Mouse (Mus musculus) ES-Bruce4 (cell line): ENCODE measurements around the gene Gtf2f2. TPM values are rescaled to one million over a fixed set of nuclear protein-coding genes. Genes with fewer than 3 reads are reported as not detected.

ENCODE experiments used
- H3K27ac ChIP-seq: 2 replicates; pipeline ENCODE4 v1.5.1; 2012; ENCODE audit warnings: low read length, inconsistent platforms; ENCODE audit not compliant: insufficient read depth
- H3K27me3 ChIP-seq: 2 replicates; pipeline ENCODE4 v1.6.1; 2012; ENCODE audit warnings: mild to moderate bottlenecking, low read length, inconsistent platforms; ENCODE audit not compliant: control insufficient read depth, poor library complexity, insufficient read depth, severe bottlenecking
- H3K36me3 ChIP-seq: 2 replicates; pipeline ENCODE4 v1.6.1; 2012; ENCODE audit warnings: inconsistent platforms, mild to moderate bottlenecking, low read length, moderate library complexity; ENCODE audit not compliant: control insufficient read depth, poor library complexity, insufficient read depth, severe bottlenecking
- H3K4me1 ChIP-seq: one replicate; pipeline ENCODE4 v1.8.1; 2011; ENCODE audit warnings: low read length; ENCODE audit not compliant: control insufficient read depth, insufficient read depth
- H3K4me3 ChIP-seq: 2 replicates; pipeline ENCODE4 v1.5.1; 2011; ENCODE audit warnings: low read depth, mild to moderate bottlenecking, low read length
- H3K9ac ChIP-seq: 2 replicates; pipeline ENCODE4 v1.6.1; 2012; ENCODE audit warnings: low read depth, mild to moderate bottlenecking, inconsistent platforms; ENCODE audit not compliant: poor library complexity, severe bottlenecking
- H3K9me3 ChIP-seq: replicated peaks from 2 replicates; pipeline ENCODE4 v1.6.1; 2012; ENCODE audit warnings: mild to moderate bottlenecking, low read length, inconsistent platforms; ENCODE audit not compliant: control insufficient read depth, poor library complexity, insufficient read depth, severe bottlenecking
- CTCF ChIP-seq: IDR thresholded peaks from one replicate; pipeline ENCODE4 v1.8.1; 2011; ENCODE audit warnings: low read depth, low read length
- EP300 ChIP-seq: IDR thresholded peaks from 2 replicates; pipeline ENCODE4 v1.6.1; 2011; ENCODE audit warnings: low read depth, low read length; ENCODE audit not compliant: insufficient read depth
- POLR2A ChIP-seq: IDR thresholded peaks from one replicate; pipeline ENCODE4 v1.8.1; 2011; ENCODE audit warnings: low read length; ENCODE audit not compliant: insufficient read depth
- polyA plus RNA-seq: library from polyadenylated mRNA; stranded (reverse); fragments of >200 nt; gene quantifications from 2 replicates; pipeline ENCODE4 v1.2.4, GENCODE M21; 2011; ENCODE audit warnings: low read depth; ENCODE audit not compliant: missing spikeins, insufficient read depth, insufficient read length

Gtf2f2 gene
- polyA plus RNA-seq, 1 experiment = 53.3 TPM

- H3K27ac ChIP-seq = no peak overlapping the region
- no peaks in the 10 kb centered on the region for H3K36me3 ChIP-seq
- no peaks in the 10 kb centered on the region for H3K27me3 ChIP-seq
- H3K9ac ChIP-seq = no peak overlapping the region
- H3K4me3 ChIP-seq = no peak overlapping the region
- H3K9me3 ChIP-seq = no peaks in the 10 kb centered on the region
- no peaks in the 10 kb centered on the region for H3K4me1 ChIP-seq
- no peak for TF ChIP-seq POLR2A
- TF ChIP-seq CTCF = no peak
- no peak for TF ChIP-seq EP300
These were observed 10.5 kb upstream of the Gtf2f2 start for GRCm38 (mm10) chr14:76020927-76021719.

DNA sequence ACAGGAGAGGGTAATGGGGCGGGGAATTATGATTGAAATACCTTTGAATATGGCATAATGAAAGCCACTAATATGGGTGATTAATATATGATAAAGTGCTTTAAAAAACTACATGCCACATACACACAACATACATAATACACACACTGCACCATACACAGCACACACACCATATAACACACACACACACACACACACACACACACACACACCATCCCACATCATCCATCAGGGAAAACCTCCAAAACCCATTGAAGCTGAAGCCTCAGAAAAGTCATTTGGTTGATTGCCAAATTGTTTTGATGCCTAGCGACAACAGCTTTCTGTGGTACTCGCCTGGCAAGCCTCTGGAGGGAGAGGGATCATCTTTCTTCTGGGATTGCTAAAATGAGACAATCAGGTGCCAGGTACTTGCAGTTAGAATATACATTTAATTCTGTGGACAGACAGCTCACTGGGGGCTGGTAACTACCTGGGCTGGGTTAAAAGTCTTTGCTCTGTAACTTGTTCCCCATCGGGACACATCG, 9.7 kb upstream of the Gtf2f2 start:
- Histone ChIP-seq H3K9me3 (no peaks in the 10 kb centered on the region), H3K27ac (no peak overlapping the region), H3K9ac (no peak overlapping the region), H3K36me3 (no peaks in the 10 kb centered on the region), H3K4me3 (no peak overlapping the region), H3K27me3 (no peaks in the 10 kb centered on the region), H3K4me1 (no peaks in the 10 kb centered on the region)
- TF ChIP-seq CTCF (no peak), EP300 (no peak), POLR2A (no peak)

DNA sequence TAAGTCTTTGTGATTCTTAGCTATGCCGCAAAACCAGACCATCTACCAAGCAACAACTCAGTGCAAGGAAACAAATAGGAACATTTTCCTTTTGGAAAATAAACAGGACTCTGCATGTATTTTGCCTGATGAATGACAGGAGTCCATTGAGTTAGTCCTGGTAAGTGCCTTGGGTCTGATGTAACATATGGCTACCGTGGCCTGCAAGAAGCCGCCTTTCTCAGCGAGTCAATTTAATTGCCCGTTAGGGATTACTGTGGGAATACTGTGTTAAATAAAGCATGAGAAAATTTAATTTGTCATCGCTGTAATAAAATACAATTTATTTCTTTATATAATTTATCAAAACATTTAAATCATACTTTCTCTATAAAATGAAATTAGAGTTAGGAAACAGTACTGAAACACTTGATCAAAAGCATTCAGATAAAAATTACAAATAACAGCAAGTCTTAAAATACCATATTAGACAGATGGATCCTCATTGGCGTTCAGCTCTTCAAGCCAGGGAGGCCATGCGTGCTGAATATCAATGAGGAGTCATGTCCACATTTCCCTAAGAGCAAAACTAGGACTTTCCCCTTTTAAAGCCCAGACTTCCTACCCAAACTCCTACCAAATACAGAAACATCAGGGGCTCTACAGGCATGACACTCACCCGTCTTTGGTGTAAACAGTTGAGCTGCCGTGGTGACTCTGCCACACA, 7.3 kb upstream of the Gtf2f2 start:
- H3K9ac ChIP-seq = no peak overlapping the region
- H3K4me3 ChIP-seq = no peak overlapping the region
- H3K36me3 ChIP-seq = no peaks in the 10 kb centered on the region
- no peak overlapping the region for H3K27ac ChIP-seq
- no peaks in the 10 kb centered on the region for H3K4me1 ChIP-seq
- H3K27me3 ChIP-seq = no peaks in the 10 kb centered on the region
- TF ChIP-seq CTCF (no peak), EP300 (no peak), POLR2A (no peak)
- H3K9me3 ChIP-seq = no peaks in the 10 kb centered on the region; the same call in 1 of the 2 replicates

GRCm38 (mm10) chr14:76014331-76014730, 3.7 kb upstream of the Gtf2f2 start:
- Histone ChIP-seq H3K4me3 (no peak overlapping the region), H3K9me3 (no peaks in the 10 kb centered on the region; the same call in 1 of the 2 replicates), H3K27ac (no peak overlapping the region), H3K4me1 (no peaks in the 10 kb centered on the region), H3K9ac (no peak overlapping the region), H3K36me3 (no peaks in the 10 kb centered on the region), H3K27me3 (no peaks in the 10 kb centered on the region; the same call in 1 of the 2 replicates)
- TF ChIP-seq EP300 = no peak

GRCm38 (mm10) chr14:76011062-76011457, 395 bp upstream of the Gtf2f2 start:
- Histone ChIP-seq H3K36me3 (peaks cover 5% of the 10 kb centered on the region; the same call in 1 of the 2 replicates), H3K27ac (no peak overlapping the region), H3K9ac (no peak overlapping the region), H3K9me3 (no peaks in the 10 kb centered on the region; the same call in 1 of the 2 replicates), H3K4me3 (no peak overlapping the region), H3K27me3 (no peaks in the 10 kb centered on the region; the same call in 1 of the 2 replicates), H3K4me1 (no peaks in the 10 kb centered on the region)
- no peak for TF ChIP-seq CTCF
- TF ChIP-seq POLR2A = no peak
- no peak for TF ChIP-seq EP300

- H3K4me1 ChIP-seq = no peaks in the 10 kb centered on the region
- H3K9ac ChIP-seq = peak overlapping the region; percentile 83; the same call in 1 of the 2 replicates
- no peaks in the 10 kb centered on the region for H3K9me3 ChIP-seq
- peaks cover 5% of the 10 kb centered on the region; the same call in 1 of the 2 replicates for H3K36me3 ChIP-seq
- no peaks in the 10 kb centered on the region; the same call in 1 of the 2 replicates for H3K27me3 ChIP-seq
- H3K4me3 ChIP-seq = no peak overlapping the region
- no peak overlapping the region for H3K27ac ChIP-seq
- TF ChIP-seq CTCF (no peak), POLR2A (no peak), EP300 (no peak)
These were observed 1.5 kb downstream of the Gtf2f2 start for GRCm38 (mm10) chr14:76009185-76009584.
